Mouse (Mus musculus) brain, embryonic 14.5 days (tissue): ENCODE measurements around the gene Rabif. TPM values are rescaled to one million over a fixed set of nuclear protein-coding genes. Genes with fewer than 3 reads are reported as not detected.
A peak's percentile ranks its signal among the peaks of the same experiment; 100 is the strongest.
"Not testable (repeated sequence)": the region's sequence is repeated elsewhere in the genome, so short reads cannot be mapped to it uniquely, and the experiment has no call there.

Source experiments
- DNase-seq: peaks from one replicate; pipeline ENCODE4 v3.0.0-alpha.2; 2011; ENCODE audit warnings: low read depth
- CTCF ChIP-seq: fragments of 200-500 bp; IDR thresholded peaks from 2 replicates; pipeline ENCODE4 v1.5.1; 2012; ENCODE audit warnings: inconsistent platforms, mild to moderate bottlenecking, moderate library complexity, borderline replicate concordance; ENCODE audit not compliant: insufficient read depth, insufficient read length; ENCODE audit errors: extremely low read depth
- POLR2A ChIP-seq: fragments of 200-500 bp; IDR thresholded peaks from 2 replicates; pipeline ENCODE4 v1.6.1; 2012; ENCODE audit warnings: mild to moderate bottlenecking, inconsistent platforms, borderline replicate concordance; ENCODE audit not compliant: poor library complexity, insufficient read depth, insufficient read length, severe bottlenecking; ENCODE audit errors: extremely low read depth
- polyA plus RNA-seq: library from polyadenylated mRNA; depleted of rRNA; stranded (reverse); fragments of >200 nt; gene quantifications from 2 replicates; pipeline ENCODE4 v1.2.3, GENCODE M21; 2012

Rabif gene
- polyA plus RNA-seq, 1 experiment = 39.5 TPM

DNA sequence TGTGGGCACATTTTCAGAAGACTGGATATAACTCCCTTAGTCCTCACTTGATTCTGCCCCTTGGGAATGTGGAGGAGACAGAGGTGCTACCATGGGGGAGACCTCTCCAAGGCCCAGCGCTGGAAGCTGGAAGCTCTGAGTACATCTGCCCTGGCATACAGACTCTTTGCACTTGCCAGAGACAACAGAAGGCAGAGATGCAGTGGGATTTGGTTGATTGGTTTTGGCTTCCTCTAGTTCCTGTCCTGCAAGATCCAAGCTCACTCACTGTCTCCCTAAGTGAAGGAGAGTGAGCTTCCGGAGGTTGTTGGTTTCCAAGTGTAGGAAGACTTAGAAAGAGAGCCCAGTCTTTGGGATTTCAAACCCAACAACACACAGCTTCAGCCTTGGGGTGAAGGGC is 21.4 kb downstream of the Rabif start:
- no peak for TF ChIP-seq CTCF
- TF ChIP-seq POLR2A = no peak

DNA sequence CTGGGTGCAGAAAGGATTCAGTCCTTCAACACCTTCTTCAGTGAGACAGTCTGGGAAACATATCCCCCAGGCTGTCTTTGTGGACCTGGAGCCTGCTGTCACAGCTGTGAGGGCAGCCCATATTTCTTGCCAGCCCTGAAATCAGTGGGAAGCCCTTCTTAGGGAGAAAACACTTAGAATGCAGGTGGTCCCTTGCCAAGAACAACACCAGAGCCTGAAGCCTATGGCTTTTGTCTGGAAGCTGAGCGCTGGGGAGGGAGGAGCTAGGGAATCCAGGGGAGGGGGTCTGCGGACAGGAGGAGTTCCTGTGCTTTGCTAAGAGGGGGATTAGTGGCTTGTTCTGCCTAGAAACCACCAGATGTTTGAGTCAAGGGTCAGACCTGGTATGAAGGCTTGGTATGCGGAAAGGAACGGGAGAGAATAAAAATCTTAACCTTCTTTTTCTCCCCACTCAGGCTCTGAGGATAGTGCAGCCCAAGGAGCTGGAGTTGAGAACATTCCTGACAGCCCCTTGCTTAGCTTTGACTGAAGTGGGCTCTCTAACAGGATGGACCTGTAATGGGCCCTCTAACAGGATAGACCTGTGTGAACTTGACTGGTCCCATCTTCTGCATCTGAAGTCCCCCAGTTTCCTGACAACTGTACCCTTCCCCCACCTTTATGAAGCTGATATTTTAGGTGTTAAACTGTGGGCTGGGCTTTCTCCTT is 22.2 kb downstream of the Rabif start:
- peak; percentile 74 for DNase-seq
- TF ChIP-seq POLR2A (no peak), CTCF (no peak)

More for the DNA sequence above, 21.4 kb downstream of the Rabif start:
- DNase-seq = peak; percentile 24

DNA sequence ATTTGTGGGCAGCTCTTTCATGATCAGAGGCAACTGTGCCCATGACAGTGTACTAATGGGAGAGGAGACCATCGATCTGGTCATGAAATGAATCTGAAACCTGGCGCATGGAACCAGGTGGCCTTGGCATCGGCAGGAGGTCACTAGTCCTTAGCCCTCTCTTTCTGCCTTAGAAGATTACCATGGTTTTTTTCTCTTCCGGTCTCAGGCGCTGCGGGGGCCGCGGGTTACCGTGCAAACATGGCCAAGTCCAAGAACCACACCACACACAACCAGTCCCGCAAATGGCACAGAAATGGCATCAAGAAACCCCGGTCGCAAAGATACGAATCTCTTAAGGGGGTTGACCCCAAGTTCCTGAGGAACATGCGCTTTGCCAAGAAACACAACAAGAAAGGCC is 23.4 kb downstream of the Rabif start:
- DNase-seq = not testable (repeated sequence)

DNA sequence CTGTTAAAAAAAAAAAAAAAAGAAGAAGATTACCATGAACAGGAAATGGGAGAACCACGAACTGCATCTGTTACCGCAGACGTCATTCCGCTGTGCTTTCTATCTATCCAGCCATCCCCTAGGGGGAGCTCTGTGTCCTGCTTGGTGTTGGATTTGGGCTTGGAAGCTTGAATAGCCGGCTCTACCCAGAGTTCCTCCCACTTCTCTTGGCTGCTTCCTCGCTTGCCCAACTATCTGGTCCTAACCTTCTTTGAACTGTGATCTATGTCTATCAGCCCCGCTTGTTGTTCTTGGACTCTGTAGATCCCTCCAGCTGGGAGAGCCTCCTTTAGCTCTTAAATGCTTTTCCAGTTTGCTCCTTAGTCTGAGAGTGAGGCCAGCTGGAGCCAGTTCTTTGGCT is 24.2 kb downstream of the Rabif start:
- TF ChIP-seq CTCF (peak; percentile 75; the same call in 1 of the 2 replicates), POLR2A (no peak)
- peak; percentile 85 for DNase-seq

DNA sequence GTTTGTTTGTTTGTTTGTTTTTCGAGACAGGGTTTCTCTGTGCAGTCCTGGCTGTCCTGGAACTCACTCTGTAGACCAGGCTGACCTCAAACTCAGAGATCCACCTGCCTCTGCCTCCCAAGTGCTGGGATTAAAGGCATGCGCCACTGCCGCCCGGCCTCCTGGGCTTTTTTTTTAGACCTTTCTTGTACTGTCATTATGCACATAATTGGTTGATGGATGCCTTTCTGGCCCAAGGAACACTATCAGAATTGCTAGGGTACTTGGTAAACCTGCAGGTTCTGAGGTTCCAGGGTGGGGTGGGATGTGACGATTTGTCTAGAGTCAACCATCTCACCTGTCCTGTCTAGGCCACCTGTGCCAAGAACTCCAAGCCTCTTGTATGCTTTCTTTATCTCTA is 24.8 kb downstream of the Rabif start:
- not testable (repeated sequence) for DNase-seq

DNA sequence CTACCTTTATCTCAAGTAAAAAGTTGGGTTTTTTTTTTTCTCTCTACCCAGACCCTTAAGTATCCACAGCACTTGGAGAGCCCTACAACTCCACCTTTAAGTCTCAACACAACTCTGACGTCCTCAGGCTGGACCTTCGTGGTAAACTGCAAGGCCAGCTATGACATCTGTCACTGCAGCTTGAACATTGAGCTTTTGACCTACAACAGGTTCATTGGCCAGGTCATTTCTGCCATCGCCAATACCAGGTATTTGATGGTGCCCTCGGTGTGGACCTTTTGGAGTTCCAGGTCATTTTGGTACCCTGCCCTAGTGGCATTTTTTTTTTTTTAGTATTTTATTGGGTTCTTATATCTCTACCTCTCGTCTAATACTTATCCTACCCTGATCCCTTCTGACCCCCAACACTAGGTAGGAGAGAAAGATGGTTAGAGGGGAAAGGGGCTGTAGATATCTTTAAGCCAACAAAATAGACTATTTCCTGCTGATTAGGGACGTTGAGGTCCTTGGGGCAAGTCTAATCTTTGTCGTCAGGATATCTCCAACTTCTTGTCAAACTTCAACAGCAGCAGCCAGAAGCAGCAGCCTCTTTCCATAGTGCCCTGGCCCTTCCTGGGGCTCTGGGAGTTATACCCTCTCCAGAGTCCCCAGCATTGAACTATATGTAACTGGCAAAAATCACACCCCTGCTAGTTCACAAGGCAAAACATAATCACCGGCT is 25.7 kb downstream of the Rabif start:
- no peak for TF ChIP-seq CTCF
- no peak for TF ChIP-seq POLR2A
- no peak for DNase-seq

DNA sequence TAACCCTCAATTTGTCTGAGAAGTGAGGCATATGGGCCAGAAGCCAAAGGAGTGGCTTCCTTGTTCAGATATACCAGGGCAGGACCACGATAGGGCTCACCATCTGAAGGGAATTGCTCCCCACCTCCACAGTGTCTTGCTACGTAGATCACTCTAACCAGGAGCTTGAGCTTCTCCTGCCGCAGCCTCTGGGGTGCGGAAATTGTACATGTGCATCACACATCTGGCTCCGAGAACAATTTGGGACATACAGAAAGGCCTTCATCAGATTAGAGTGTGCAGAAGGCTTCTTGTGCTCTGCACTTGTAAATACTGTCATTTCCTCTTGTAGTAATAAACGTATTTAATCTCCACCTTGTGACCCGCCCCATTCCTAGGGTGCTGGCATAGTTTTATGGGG is 26.7 kb downstream of the Rabif start:
- TF ChIP-seq CTCF = no peak
- no peak for TF ChIP-seq POLR2A
- DNase-seq = no peak

DNA sequence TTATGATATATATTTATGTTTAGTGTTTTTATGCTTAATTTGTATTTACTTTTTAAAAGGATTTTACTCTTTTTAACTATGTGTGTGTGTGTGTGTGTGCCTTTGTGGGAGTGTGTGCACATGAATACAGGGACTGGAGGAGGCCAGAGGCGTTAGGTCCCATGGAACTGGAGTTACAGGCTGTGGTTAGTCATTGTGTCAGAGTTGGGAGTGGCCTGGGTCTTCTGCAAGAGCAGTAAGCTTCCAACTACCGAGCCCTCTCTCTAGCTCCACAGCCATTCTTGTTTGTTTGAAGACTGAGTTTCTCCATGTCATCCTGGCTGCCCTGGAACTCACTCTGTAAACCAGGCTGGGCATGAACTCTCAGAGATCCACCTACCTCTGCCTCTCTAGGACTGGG is 27.9 kb downstream of the Rabif start:
- TF ChIP-seq CTCF (no peak), POLR2A (no peak)

DNA sequence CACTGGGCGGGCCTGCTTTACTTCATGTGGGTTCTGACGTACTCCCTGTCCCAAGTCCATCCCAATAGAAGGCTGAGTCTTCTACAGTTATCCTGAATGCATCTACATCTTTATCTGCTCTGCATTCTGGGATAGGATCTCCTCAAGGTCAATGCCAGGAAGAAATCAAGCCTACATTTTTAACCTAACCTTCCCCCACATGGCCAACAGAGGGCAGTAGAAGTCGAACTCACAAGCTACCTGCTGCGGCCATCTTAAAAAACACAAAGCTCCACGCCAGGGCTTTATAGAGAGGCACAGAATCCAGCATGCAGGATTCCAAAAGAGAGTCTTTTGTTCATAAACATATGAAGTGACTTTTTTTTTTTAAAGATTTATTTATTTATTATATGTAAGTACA is 30.0 kb downstream of the Rabif start:
- DNase-seq = no peak
- peak; percentile 44; the same call in 1 of the 2 replicates for TF ChIP-seq CTCF
- no peak for TF ChIP-seq POLR2A

More for the DNA sequence above, 27.9 kb downstream of the Rabif start:
- DNase-seq = no peak

DNA sequence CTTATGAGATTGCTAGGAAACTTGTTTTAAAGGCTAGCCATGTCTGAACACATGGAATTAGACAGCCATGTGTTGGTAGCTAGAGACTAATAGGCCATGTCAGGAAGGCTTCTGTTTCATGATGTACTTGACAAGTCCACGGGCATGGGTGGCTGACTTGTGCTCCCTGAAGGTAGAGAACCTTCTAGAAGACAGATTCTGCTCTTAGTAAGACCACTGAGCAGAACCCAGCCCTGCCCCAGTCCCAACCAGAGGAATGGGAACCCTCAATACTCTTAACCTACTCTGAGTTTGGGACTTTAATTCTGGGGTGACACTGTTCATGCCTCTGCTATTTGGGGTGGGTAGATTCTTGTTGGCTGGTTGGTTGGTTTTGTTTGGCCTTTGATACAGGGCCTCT is 30.6 kb downstream of the Rabif start:
- TF ChIP-seq POLR2A (no peak), CTCF (no peak)
- DNase-seq = no peak

DNA sequence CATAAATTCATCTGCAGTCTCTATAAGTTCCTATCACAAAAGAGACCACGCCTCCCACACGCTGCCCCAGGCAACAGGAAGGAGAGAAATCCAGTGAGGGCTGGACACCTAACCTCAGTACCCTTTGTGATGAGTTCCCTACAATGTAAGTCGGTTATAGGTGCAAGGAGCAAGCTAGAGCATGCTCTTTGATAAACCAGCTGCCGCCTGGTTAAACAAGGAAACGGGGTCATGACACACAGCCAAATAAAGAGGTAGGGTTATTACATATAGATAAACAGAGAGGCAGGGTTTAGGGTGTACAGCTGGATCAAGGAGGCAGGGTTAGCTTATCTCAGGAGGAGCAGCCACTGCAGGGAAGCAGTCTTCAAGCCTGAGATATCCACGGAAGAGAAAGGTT is 32.3 kb downstream of the Rabif start:
- no peak for DNase-seq
- TF ChIP-seq CTCF (no peak), POLR2A (no peak)

DNA sequence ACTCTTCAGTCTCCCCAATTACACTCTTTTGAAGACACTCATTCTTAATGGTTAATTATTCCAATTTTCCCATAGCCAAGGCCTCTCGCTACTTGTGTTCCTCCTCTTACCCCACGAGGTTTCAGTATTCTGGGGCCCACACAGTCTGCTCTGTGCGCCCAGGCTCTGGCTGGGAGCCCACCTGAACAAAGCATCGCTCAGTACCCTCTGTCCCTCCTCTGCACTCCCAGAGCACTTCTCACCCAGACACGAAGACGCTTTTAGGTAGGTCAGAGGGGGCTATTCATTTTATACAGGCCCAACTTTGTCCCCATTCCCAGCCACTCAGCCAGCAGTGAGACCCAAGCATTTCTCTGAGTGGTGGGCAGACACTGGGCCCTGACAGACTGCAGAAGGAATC is 36.2 kb downstream of the Rabif start:
- peak; percentile 78 for DNase-seq
- TF ChIP-seq CTCF (no peak), POLR2A (no peak)

DNA sequence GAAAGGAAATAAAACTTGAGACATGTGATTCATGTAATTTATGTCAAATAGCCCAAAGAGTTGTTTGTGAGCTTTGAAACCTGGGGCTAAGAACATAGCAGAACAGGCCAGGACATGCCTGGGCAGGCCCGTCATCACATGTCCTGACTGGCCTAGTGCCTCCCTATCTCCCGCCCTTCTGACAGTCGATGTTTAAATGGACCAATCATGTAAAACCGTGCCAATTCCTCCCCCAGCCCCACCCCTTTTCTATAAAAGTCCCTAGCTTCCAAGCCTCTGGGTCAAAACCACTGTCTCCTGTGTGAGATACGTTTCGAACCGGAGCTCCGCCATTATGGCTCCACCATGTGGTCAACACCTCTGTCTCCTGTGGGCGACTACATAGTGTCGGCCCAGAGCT is 39.3 kb downstream of the Rabif start:
- not testable (repeated sequence) for DNase-seq

DNA sequence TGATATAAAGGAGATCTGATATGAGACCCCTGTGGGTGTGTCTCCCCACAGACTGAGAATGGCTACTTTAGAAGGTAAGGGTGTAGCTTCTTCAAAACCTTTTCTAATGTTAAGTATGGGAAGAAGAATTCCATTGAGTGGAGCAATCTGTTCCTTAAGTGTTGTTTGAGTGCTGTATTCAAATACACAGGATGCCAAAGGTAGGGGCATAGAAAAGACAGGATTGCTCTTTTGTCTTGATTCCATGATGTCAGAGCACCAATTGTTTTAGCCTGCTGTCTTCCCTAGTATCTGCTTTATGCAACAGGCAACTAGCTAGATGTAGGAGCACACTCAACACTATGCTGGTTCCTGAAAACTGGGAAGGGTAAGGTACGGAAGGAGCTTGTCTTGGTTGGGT is 40.6 kb downstream of the Rabif start:
- no peak for DNase-seq
- TF ChIP-seq CTCF (no peak), POLR2A (no peak)

DNA sequence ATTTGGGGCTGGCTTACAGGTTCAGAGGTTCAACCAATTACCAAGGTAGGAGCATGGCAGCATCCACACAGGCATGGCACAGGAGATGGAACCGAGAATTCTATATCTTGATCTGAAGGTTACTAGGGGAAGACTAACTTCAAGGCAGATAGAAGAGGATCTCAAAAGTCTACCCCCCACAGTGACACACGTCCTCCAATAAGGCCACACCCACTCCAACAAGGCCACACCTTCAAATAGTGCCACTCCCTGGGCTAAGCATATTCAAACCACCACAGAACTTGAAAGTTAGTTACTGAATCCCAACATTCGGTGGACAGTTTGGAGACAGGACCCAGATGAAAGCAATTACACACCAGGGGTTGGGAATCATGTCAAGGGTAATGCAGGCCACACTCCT is 41.1 kb downstream of the Rabif start:
- DNase-seq = no peak
- TF ChIP-seq POLR2A (no peak), CTCF (no peak)

DNA sequence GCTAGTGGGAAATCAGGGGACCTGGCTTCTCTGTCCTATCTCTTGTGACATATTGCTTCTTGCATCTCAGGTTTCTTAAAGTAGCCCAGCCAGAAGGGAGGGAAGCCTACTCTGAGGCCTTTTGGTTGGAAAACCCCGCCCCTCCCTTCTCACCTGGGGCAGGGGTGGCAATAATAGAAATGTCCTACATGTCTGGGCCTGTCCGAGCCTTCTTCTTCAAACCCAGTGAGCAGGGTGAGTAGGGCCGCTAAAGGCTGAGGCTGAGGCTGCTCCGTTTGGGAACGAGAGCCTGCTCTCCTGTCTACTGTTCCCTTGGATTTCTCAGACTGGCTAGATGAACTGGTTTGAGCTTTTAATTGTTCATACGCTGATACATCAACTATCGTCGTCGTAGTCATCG is 46.2 kb downstream of the Rabif start:
- DNase-seq = no peak
- TF ChIP-seq POLR2A = no peak
- no peak for TF ChIP-seq CTCF
